Mouse (Mus musculus): ENCODE results near the gene 1700029P11Rik. TPM values are rescaled to one million over a fixed set of nuclear protein-coding genes. Genes with fewer than 3 reads are reported as not detected.

1700029P11Rik gene
- total RNA-seq (2021): not detected

GRCm38 (mm10) chr15:81980321-81980720, at the start of gene 1700029P11Rik:
TSS of gene 1700029P11Rik (plus strand) at chr15:81980540.
- DNase-seq (ENCODE audit: low spot score in 2 of 2): no peak
- intact Hi-C loops (cut with DNase I): no loop called here

DNA sequence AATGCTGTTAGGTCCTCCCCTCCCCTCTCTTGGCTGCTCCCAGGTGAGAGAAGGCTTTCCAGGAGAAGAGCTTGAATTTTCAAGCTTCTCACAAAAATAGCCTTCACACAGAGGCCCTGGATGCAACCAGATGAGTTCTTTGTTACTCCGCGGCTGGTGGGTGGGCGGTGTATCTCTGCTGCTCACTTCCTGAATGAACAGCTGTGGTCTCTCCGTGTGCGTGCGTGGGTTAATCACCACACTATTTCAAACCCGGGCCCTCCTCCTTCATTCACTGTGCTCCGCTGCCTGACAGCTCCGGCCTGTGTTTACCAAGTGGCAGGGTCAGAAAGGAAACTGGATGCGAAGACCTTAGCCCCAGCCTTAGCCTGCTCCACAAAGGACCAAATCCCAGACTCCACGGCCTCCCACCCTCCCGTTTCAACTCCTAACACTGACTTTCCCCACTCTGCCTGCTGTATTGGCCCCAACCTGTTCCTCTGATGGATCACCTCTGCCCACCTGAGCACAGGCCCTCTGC, 47.3 kb upstream of the 1700029P11Rik start:
- peak; percentile 72 for DNase-seq (ENCODE audit: low spot score in 2 of 2)
- intact Hi-C loops (cut with DNase I): no loop called here

DNA sequence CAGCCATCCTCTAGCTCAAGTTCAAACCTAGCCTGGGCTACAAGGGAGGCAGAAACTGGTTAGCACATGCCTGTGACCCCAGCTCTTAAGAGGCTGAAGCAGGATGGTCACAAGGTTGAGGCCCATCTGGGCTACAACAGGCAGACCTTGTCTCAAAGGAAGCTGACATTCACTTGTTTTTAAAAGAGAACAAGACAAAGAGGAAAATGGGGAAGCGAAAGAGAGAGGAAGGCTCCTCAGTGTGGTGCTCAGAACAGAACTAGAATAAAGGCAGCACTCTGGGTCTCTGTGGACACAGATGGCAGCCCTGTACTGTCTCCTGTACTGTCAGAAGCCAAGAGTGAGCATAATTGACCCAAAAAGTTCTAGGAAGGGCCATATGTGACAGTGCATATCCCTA, 46.4 kb upstream of the 1700029P11Rik start:
- intact Hi-C loops (cut with DNase I): no loop called here
- DNase-seq (ENCODE audit: low spot score in 2 of 2): no peak

- intact Hi-C loops (cut with DNase I): no loop called here
- DNase-seq (ENCODE audit: low spot score in 2 of 2): no peak
Measured at GRCm38 (mm10) chr15:81935869-81936637, 44.3 kb upstream of the 1700029P11Rik start.

DNA sequence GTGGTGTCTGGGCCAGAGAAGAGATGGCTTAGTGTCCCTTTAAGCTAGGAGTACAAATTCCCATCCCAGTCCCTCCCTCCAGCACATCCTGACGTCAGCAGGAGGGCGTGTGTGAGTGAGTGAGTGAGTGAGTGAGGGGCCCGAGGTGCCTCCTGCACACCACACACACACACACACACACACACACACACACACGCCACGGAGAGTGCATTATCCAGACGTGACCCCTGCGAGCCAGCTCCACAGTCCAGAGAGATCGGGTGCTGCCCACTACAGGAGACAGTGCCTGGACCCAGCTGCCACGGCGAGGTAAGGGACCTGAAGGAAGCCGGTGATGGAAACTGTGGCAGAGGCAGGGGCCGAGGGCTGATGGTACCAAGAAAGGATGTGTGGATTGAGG, 43.7 kb upstream of the 1700029P11Rik start, which contains the start of gene Csdc2:
Gene Csdc2 (plus strand): TSS at position 81 of the 400 bp plus-strand sequence.
- DNase-seq (ENCODE audit: low spot score in 2 of 2): peak; percentile 58 to 62
- intact Hi-C loops (cut with DNase I): no loop called here

DNA sequence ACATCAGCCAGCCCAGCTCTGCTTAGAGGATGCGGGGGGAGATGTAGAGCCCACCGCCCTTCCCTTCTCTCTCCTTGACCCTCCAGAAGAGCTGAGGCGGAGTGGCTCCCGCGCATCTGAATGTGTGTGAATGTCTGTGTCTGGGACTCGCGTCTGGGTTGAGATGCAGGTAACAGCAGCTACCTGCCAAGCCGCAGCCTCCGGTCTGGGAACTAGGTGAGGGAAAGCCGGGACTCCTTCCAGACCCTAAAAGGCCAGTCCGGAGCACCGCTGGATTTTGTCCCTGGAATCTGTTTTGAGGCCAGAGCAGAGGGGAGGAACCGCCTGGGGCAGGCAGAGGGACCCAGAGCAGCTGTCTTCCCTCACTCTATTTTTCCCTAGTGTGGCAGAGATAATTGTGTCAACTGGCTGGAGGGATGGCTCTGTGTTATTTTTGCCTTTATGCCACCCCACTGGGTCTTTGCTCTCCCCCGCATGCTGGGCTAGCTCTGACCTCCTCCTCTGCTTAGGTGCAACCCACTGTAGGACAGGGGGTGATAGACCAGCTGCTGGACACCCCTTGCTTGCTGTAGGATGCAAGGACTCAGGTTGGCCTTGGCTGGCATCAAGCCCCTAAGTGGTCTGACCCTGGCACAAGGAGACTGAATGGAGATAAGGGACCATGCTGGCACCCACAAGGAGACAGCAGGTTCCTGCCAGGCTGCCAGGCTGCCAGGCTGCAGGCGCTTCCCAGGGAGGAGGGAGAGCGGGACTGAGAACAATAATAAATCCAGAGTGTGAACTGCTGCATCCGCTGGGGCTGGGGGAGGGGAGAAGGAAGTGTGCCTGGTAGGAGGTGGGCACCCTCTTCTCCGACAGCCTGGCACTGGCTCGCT, 43.0 kb upstream of the 1700029P11Rik start:
- DNase-seq (ENCODE audit: low spot score in 2 of 2): peak; percentile 72 to 79
- intact Hi-C loops (cut with DNase I): no loop called here

- no peak for DNase-seq (ENCODE audit: low spot score in 2 of 2)
- intact Hi-C loops (cut with DNase I): loop anchor here (2.0 kb wide), 1 partner anchor 21 kb away; no protein-coding TSS in a partner anchor
Measured at GRCm38 (mm10) chr15:81938246-81938645, 42.1 kb upstream of the 1700029P11Rik start.

DNA sequence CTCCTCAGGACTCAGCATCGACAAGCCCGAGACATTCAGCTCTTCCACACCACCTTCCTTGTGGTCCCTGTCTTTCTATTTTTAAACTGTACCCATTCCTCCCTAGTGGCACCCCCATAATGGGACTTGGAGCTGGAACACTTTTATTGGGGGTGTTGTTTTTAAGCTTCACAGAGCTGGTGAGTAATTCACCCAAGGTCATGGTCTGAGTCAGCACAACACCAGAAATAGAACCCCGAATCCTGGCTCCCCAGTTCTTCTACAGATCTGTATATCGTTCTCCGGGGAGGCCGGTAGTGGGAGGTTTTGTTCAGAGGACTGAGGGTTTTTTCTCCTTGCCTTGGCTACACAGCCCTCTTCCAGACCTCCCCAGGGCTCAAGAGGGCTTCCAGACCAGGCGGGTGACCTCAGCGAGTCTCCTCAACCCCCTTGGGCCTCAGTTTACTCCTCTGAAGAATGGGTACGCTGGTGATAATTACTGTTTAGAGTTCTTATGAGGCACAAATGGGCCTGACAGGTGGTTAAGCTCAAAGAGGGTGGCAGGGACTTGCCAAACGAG, 41.1 kb upstream of the 1700029P11Rik start:
- intact Hi-C loops (cut with DNase I): loop anchor here (2.0 kb wide), 1 partner anchor 20 kb away; no protein-coding TSS in a partner anchor
- no peak for DNase-seq (ENCODE audit: low spot score in 2 of 2)

DNA sequence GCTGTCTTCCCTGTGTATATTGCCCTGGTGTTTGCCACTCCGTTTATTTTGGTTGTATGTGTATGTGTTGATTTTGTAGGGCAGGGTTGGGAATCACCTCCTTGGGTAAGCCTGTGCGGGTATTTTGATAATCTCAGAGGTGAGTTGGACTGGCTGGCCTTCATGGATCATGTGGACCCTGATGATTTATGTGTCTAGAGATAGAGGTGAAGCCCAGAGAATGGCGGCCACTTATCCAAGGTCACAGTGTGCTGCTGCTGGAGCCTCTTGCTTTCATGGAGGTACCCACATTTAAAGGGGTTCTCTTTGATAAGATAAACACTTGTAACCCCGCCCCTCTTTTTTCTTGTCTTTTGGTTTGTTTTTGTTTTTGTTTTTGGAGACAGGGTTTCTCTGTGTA, 40.6 kb upstream of the 1700029P11Rik start:
- DNase-seq (ENCODE audit: low spot score in 2 of 2): no peak
- intact Hi-C loops (cut with DNase I): loop anchor here (2.0 kb wide), 1 partner anchor 19 kb away; no protein-coding TSS in a partner anchor

DNA sequence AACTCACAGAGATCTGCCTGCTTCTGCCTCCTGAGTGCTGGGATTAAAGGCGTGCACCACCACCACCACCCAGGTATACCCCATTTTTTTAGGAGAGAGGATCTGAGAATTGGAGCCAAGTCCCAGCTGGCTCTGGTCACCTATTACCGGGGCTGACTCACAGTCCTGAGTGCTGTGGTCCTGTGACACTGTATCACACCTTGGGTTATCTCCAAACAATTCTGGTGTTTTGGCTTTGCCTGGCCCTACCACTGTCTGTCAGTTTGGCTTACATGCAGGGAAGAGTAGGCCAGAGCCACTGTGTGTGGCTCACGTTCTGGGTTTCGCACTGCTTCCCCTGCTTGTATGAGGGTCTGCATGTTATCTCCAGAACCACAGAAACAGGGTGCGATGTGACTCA, 40.1 kb upstream of the 1700029P11Rik start:
- intact Hi-C loops (cut with DNase I): no loop called here
- no peak for DNase-seq (ENCODE audit: low spot score in 2 of 2)

GRCm38 (mm10) chr15:81941010-81941409, 39.3 kb upstream of the 1700029P11Rik start:
- no peak for DNase-seq (ENCODE audit: low spot score in 2 of 2)
- intact Hi-C loops (cut with DNase I): no loop called here

DNA sequence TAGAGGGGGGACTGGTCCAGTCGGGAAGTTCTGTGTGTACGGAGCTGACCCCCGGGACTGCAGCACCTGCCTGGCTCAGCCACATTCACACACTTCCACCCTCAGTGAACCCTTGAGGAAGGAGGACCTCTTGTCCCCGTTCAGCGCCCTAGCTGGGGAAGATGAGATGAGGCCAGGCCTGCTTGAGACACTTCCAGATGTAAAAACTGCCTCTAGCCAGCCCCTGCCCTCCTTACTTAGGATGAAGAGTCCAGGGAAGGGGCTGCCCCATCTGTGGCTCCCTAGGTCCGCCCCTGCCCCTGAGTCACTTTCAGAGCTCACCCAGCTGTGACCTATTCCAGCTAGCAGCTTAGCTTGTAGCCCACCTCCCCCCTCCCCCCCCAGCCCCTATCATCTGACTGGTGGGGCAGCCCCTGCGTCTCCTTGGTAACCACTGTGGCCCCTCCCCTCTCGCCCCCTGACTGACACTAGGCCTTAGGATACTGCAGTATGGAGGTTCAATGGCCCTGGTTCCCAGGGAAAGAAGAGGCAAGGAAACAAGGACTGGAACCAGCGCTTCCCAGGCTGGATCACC, 37.1 kb upstream of the 1700029P11Rik start:
- intact Hi-C loops (cut with DNase I): no loop called here
- no peak for DNase-seq (ENCODE audit: low spot score in 2 of 2)

DNA sequence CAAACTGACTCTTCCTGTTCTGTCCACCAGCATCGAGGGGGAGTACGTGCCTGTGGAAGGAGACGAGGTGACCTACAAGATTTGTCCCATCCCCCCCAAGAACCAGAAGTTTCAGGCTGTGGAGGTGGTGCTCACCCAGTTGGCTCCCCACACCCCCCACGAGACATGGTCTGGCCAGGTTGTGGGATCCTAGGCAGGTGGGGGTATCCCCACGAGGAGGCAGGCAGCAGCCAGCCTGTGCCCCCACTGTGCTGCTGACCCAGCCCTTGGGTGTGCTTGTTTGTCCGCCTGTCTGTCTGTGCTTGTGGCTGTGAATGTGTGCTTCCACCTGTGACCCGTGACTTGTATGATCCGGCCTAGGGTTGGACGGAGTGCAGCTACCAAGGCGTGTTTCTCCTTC, 31.3 kb upstream of the 1700029P11Rik start:
- DNase-seq (ENCODE audit: low spot score in 2 of 2): no peak
- intact Hi-C loops (cut with DNase I): no loop called here

DNA sequence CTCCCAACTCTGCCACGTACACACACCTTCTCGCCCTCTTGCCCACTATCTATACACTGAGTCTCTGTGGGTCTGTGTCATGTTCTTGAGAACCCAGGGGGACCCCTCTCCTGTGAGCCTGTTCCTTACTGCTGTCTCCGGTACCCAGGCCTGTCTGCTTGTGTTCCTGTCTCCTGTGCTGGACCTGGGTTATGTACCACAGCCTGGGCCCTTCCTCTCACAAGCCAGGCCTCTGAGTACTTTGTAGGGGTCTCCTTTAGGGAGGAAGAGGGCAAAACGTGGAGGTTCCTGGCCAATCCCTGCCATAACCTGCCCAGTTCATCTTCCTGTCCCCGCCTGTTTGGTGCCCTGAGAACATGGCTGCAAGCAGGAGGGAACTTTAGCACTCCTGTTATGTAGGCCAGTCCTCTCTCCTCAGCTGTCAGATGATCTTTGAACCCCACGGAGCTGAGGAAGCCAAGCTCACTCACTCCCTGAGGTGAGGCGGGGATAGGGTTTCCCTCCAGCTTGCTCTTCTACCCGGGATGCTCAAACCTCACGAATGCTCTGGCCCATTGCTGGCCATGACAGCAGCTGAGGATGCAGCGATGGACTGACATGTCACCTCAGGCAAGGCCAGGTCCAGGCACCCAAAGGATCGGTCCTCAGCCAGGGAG, 30.7 kb upstream of the 1700029P11Rik start:
- DNase-seq (ENCODE audit: low spot score in 2 of 2): no peak
- intact Hi-C loops (cut with DNase I): no loop called here

- intact Hi-C loops (cut with DNase I): no loop called here
Measured at GRCm38 (mm10) chr15:81950716-81951115, 29.6 kb upstream of the 1700029P11Rik start.

DNA sequence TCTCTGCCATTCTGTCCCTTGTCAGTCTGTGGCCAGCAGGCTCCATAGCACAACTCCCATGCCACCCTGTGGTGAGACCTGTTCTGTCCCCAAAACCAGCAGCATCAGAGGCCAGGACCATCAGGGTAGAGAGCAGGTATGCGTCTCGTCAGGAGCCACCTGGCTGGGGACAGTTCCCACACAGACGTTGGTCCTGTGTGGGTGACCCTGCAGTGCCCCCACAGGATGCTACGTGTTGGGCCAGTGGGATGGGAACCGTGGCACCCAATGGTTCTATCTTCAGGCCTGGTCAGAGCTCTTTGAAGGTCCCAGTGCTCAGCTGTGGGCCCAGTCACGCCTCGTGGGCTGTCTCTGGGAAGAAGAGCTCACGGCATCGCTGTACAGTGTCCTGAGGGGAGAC, 29.2 kb upstream of the 1700029P11Rik start:
- no peak for DNase-seq (ENCODE audit: low spot score in 2 of 2)
- intact Hi-C loops (cut with DNase I): no loop called here

More at GRCm38 (mm10) chr15:81950716-81951115, 29.6 kb upstream of the 1700029P11Rik start:
- DNase-seq (ENCODE audit: low spot score in 2 of 2): no peak

DNA sequence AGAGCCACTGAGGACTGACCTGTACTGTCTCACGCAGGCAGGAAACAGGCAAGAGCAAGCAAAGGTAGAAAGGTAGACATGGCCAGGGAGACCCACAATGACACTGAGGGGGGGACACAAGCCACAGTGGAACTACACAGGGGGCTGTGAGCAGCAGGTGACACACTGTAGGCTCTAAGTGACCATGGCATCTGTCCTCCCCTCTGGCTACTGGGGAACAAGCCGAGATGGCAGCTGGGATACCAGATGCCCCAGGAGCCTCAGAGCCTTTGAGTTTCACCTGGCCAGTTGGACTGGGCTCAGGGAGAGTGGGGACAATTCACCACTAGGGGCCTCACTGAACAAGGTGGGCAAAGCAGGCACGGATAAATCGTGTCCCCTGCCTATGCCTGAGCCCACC, 28.0 kb upstream of the 1700029P11Rik start:
- peak in 1 of 2 experiments; percentile 4 for DNase-seq (ENCODE audit: low spot score in 2 of 2)
- intact Hi-C loops (cut with DNase I): no loop called here

- intact Hi-C loops (cut with DNase I): no loop called here
- DNase-seq (ENCODE audit: low spot score in 2 of 2): peak in 1 of 2 experiments; percentile 18
Measured at GRCm38 (mm10) chr15:81954151-81954583, 26.2 kb upstream of the 1700029P11Rik start.

DNA sequence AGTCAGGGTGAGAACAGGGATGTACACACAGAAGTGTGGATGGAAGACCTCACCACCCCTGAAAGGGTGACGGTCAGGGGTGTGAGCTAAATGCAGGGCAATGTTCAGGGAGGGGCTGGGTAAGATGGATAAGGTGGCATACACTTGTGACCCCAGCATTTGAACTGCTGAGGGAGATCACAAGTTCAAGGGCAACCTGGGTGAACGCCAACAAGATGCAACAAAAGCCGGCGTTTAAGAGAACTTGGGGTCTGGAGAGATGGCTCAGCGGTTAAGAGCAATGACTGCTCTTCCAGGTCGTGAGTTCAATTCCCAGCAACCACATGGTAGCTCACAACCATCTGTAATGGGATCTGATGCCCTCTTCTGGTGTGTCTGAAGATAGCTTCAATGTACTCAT, 25.6 kb upstream of the 1700029P11Rik start:
- no peak for DNase-seq (ENCODE audit: low spot score in 2 of 2)

More for the DNA sequence above, 25.6 kb upstream of the 1700029P11Rik start:
- intact Hi-C loops (cut with DNase I): no loop called here
